Mouse (Mus musculus): Measurements from ENCODE around the gene Zc3h10. TPM values are rescaled to one million over a fixed set of nuclear protein-coding genes. Genes with fewer than 3 reads are reported as not detected.

Gene Zc3h10
- polyA plus RNA-seq, 1 experiment from 2014 or later = 20.8 TPM

DNA sequence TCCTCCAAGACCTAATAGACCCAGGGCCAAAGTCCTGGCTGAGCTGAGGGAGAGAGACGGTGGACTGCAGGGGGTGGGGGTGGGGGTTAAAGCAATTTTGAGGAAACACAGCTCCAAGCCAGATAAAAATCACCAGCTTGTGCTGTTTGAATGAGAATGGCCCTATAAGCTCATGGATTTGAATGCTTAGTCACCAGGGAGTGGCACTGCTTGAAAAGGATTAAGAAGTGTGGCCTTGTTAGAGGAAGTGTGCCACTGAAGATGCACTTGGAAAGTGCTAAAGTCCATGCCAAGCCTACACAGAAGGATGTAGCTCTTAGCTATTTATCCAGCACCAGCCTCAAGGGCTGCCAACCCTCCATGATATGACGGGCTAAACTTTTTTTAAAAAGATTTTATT lies 12.4 kb downstream of the Zc3h10 start:
- Histone ChIP-seq H3K9me3 (replicated peaks) (no peaks in the 10 kb centered on the region), H3K36me3 (no peaks in the 10 kb centered on the region), H3K27ac (no peak overlapping the region), H3K4me3 (no peak overlapping the region), H3K9ac (no peak overlapping the region), H3K27me3 (no peaks in the 10 kb centered on the region), H3K4me1 (no peaks in the 10 kb centered on the region), H3K4me2 (replicated peaks) (no peak overlapping the region)
- no peak for ATAC-seq (ENCODE audit: low FRiP score)
- WGBS = 82% methylated on average over 2 of the region's 2 CpGs

DNA sequence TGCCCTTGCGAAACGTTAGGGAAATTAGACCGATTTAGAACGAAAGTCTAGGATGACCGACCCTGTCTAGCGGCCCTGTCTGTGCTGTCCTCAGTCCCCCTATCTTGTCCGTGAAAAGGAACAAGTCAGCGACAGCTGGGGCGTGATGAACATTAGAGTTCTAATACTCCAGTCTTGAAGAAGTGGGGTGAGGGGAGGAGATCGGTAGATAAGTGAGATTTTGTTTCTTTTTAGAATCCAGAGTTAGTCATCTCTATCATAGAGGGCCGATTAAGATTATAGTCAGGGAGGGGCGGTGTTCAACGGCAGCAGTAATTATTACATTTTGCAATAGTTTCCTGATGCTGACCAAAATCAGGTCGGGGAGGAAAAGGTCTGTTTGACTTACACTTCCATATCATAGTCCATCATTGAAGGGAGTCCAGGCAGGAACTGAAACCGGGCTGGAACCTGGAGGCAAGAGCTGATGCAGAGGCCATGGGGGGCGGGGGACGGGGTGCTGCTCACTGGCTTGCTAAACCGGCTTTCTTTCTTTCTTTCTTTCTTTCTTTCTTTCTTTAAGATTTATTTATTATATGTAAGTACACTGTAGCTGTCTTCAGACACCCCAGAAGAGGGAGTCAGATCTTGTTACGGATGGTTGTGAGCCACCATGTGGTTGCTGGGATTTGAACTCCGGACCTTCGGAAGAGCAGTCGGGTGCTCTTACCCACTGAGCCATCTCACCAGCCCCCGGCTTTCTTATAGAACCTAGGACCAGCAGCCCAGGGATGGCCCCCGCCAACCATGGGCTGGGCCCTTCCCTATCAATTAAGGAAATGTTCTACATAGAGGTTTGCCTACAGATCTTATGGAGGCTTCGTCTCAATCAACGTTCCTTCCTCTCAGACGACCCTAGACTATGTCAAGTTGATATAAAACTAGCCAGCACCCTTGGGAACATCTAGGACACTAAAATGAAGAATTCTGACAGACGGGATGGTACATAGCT lies 20.9 kb downstream of the Zc3h10 start:
- Histone ChIP-seq H3K4me3 (peak overlapping the region; percentile 59), H3K27me3 (peaks cover 35% of the 10 kb centered on the region), H3K36me3 (0 out of 2 replicates have a peak, but pooled peaks cover under 1% of the 10 kb centered on the region), H3K9me3 (replicated peaks) (no peaks in the 10 kb centered on the region), H3K4me2 (replicated peaks) (peak overlapping the region; percentile 83), H3K27ac (no peak overlapping the region), H3K4me1 (peaks cover 17% of the 10 kb centered on the region), H3K9ac (no peak overlapping the region)
- 30% methylated on average over 28 of the region's 28 CpGs for WGBS
- ATAC-seq (ENCODE audit: low FRiP score) = 0 out of 2 replicates have a peak, but pooled peaks have one; percentile 29

- Histone ChIP-seq H3K27ac (peak within 1 kb of the TSS; percentile 35), H3K9me3 (replicated peaks) (no peaks in the 10 kb centered on the region), H3K9ac (peak within 1 kb of the TSS; percentile 66), H3K36me3 (0 out of 2 replicates have a peak, but pooled peaks cover 6% of the 10 kb centered on the region), H3K4me3 (peak within 1 kb of the TSS; percentile 59), H3K27me3 (peaks cover 35% of the 10 kb centered on the region), H3K4me1 (peaks cover 17% of the 10 kb centered on the region), H3K4me2 (replicated peaks) (peak within 1 kb of the TSS; percentile 83)
- under 1% methylated on average over 37 of the region's 37 CpGs for WGBS
- ATAC-seq (ENCODE audit: low FRiP score) = peak; percentile 93
Measured at GRCm38 (mm10) chr10:128525671-128526308, 21.8 kb downstream of the Zc3h10 start, which contains the start of gene Esyt1. Gene Esyt1 (minus strand): TSS chr10:128525871.

GRCm38 (mm10) chr10:128524732-128525662 lies 22.6 kb downstream of the Zc3h10 start:
- Histone ChIP-seq H3K4me2 (replicated peaks) (peak overlapping the region; percentile 83), H3K36me3 (0 out of 2 replicates have a peak, but pooled peaks cover 12% of the 10 kb centered on the region), H3K9ac (peak overlapping the region; percentile 66), H3K4me1 (peaks cover 17% of the 10 kb centered on the region), H3K27ac (peak overlapping the region; percentile 35), H3K9me3 (replicated peaks) (no peaks in the 10 kb centered on the region), H3K27me3 (peaks cover 35% of the 10 kb centered on the region), H3K4me3 (peak overlapping the region; percentile 59)
- WGBS = under 1% methylated on average over 58 of the region's 58 CpGs
- ATAC-seq (ENCODE audit: low FRiP score) = peak; percentile 45

DNA sequence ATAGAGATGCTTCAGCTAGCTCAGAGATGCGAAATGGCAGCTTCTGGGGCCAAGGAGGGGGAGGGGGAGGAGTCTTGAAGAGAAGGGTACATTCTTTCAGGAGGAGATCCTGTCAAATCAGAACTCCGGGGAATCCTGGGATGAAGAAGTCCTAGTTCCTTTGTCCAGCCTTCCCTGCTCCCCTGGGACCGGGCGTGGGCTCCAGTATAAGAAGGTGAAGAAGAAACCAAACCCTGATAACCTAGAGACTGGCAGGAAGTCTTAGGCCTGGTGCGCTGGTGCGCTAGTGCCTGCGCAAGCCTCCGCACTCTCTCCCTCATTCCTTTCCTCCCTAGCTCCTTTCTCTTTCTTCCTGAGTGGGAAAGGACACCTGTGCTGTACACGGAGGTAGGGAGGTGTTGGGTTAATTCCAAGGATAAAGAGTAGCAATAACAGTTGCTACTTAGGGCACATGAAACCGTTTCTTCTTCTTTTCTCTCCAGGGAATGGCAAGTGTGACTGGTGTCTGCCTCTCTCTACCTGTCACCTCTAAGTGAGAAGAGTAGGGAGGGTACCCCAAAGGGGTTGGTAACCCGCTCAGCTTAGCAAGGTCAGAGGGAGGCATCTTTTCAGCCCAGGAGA lies 23.4 kb downstream of the Zc3h10 start:
- H3K9me3 ChIP-seq (replicated peaks) = no peaks in the 10 kb centered on the region
- peak overlapping the region; percentile 66 for H3K9ac ChIP-seq
- H3K36me3 ChIP-seq = peaks cover 18% of the 10 kb centered on the region
- ATAC-seq (ENCODE audit: low FRiP score) = no peak
- peaks cover 17% of the 10 kb centered on the region for H3K4me1 ChIP-seq
- H3K27ac ChIP-seq = peak overlapping the region; percentile 24; the same call in 1 of the 2 replicates
- H3K27me3 ChIP-seq = peaks cover 31% of the 10 kb centered on the region
- peak overlapping the region; percentile 83 for H3K4me2 ChIP-seq (replicated peaks)
- WGBS = 9% methylated on average over 11 of the region's 11 CpGs
- peak overlapping the region; percentile 59 for H3K4me3 ChIP-seq

- H3K4me3 ChIP-seq = no peak overlapping the region
- no peak overlapping the region for H3K4me2 ChIP-seq (replicated peaks)
- no peaks in the 10 kb centered on the region for H3K9me3 ChIP-seq (replicated peaks)
- WGBS = 79% methylated on average over 6 of the region's 6 CpGs
- no peak overlapping the region for H3K9ac ChIP-seq
- ATAC-seq (ENCODE audit: low FRiP score) = no peak
- H3K4me1 ChIP-seq = peaks cover 17% of the 10 kb centered on the region
- H3K27me3 ChIP-seq = peaks cover 41% of the 10 kb centered on the region
- no peak overlapping the region for H3K27ac ChIP-seq
- peaks cover 26% of the 10 kb centered on the region for H3K36me3 ChIP-seq
Measured at GRCm38 (mm10) chr10:128522351-128522750, 25.2 kb downstream of the Zc3h10 start.

DNA sequence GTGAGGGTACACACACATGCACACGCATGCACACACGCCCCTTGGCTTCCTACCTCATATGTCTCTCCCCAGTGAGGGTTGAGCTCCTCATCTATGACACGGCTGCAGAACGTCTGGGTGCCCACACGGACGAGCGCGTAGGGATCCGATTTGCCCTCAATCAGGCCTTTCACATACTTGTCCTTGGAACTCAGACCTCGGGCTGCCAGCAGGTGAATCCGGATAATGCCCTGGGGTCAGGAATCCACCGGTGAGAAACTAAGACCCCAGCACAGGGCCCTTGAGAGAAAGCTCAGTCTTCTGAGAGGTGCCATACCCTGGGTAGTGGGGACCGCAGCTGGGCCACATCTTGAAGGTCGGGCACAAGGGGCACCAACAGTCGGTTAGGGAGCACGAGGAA lies 27.0 kb downstream of the Zc3h10 start:
- peaks cover 39% of the 10 kb centered on the region for H3K36me3 ChIP-seq
- WGBS = 83% methylated on average over 16 of the region's 16 CpGs
- no peak for ATAC-seq (ENCODE audit: low FRiP score)
- no peak overlapping the region for H3K9ac ChIP-seq
- H3K4me2 ChIP-seq (replicated peaks) = no peak overlapping the region
- no peaks in the 10 kb centered on the region for H3K9me3 ChIP-seq (replicated peaks)
- H3K4me1 ChIP-seq = peaks cover 11% of the 10 kb centered on the region
- H3K27me3 ChIP-seq = peaks cover 54% of the 10 kb centered on the region
- H3K4me3 ChIP-seq = no peak overlapping the region
- no peak overlapping the region for H3K27ac ChIP-seq

- ATAC-seq (ENCODE audit: low FRiP score) = no peak
- 68% methylated on average over 7 of the region's 7 CpGs for WGBS
- Histone ChIP-seq H3K4me3 (no peak overlapping the region), H3K4me1 (0 out of 2 replicates have a peak, but pooled peaks cover 1% of the 10 kb centered on the region), H3K36me3 (peaks cover 46% of the 10 kb centered on the region), H3K4me2 (replicated peaks) (no peak overlapping the region), H3K27me3 (peaks cover 52% of the 10 kb centered on the region), H3K27ac (no peak overlapping the region), H3K9ac (no peak overlapping the region), H3K9me3 (replicated peaks) (no peaks in the 10 kb centered on the region)
Measured at GRCm38 (mm10) chr10:128518833-128519232, 28.7 kb downstream of the Zc3h10 start.

DNA sequence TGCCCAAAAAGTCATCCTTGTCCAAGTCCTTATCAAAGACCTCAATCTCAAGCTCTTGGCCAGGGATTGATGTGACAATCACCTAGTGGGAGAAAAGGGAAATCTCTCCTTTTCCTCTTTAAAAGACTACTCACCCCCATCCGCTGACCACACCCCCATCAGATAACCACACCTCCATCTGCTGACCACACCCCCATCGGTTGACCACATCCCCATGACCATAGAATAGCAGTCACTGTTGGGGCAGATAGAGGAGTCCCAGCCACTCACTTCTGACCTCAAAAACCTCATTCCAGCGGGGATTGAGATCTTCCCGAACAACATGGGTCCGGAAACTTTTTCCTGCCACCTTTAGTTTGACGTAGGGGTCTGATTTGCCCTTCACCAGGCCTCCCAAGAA lies 30.9 kb downstream of the Zc3h10 start:
- no peak overlapping the region for H3K4me2 ChIP-seq (replicated peaks)
- ATAC-seq (ENCODE audit: low FRiP score) = no peak
- no peak overlapping the region for H3K9ac ChIP-seq
- H3K27ac ChIP-seq = no peak overlapping the region
- no peak overlapping the region for H3K4me3 ChIP-seq
- no peaks in the 10 kb centered on the region for H3K4me1 ChIP-seq
- H3K27me3 ChIP-seq = peaks cover 40% of the 10 kb centered on the region
- 26% methylated on average over 6 of the region's 6 CpGs for WGBS
- peaks cover 46% of the 10 kb centered on the region for H3K36me3 ChIP-seq
- no peaks in the 10 kb centered on the region for H3K9me3 ChIP-seq (replicated peaks)

DNA sequence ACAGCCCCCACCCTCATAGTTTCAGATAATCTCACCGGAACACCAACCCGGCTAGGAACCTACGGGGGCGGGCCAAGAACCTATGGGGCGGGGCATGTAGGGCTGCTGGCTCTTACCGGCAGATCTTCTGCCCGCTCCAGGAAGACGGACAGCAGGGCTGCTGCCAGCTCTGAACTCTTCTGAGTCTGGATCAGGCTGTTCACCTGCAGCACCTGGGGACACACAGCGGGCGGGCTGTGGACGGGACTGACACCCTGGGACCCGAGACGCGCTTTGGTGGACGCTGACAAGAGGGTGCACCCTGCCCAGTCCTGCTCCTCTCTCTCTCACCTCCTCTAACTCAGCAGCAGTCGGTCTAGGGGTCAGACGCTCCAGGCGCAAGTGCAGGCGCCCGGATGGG lies 31.5 kb downstream of the Zc3h10 start:
- WGBS = 18% methylated on average over 20 of the region's 20 CpGs
- H3K36me3 ChIP-seq = peaks cover 40% of the 10 kb centered on the region
- no peak overlapping the region for H3K4me3 ChIP-seq
- peaks cover 40% of the 10 kb centered on the region for H3K27me3 ChIP-seq
- peak overlapping the region; percentile 25 for H3K4me2 ChIP-seq (replicated peaks)
- ATAC-seq (ENCODE audit: low FRiP score) = no peak
- H3K27ac ChIP-seq = no peak overlapping the region
- no peak overlapping the region for H3K9ac ChIP-seq
- no peaks in the 10 kb centered on the region for H3K9me3 ChIP-seq (replicated peaks)
- H3K4me1 ChIP-seq = no peaks in the 10 kb centered on the region

GRCm38 (mm10) chr10:128515044-128515443 lies 32.5 kb downstream of the Zc3h10 start:
- Histone ChIP-seq H3K4me3 (no peak overlapping the region), H3K36me3 (peaks cover 41% of the 10 kb centered on the region), H3K27ac (no peak overlapping the region), H3K27me3 (peaks cover 40% of the 10 kb centered on the region), H3K9ac (no peak overlapping the region), H3K4me1 (no peaks in the 10 kb centered on the region), H3K9me3 (replicated peaks) (no peaks in the 10 kb centered on the region), H3K4me2 (replicated peaks) (no peak overlapping the region)
- no peak for ATAC-seq (ENCODE audit: low FRiP score)
- 88% methylated on average over 4 of the region's 4 CpGs for WGBS
